Mouse (Mus musculus): ENCODE measurements around the gene Nsun5.

- no peak for TF ChIP-seq MAFK (IDR thresholded peaks at IDR 0.05; ENCODE audit: insufficient read depth, low read depth, low read length)
- TF ChIP-seq ZNF384 (IDR thresholded peaks at IDR 0.05; ENCODE audit: low read depth, low read length): no peak
Measured at GRCm38 (mm10) chr5:135383771-135384170, 14.0 kb downstream of the Nsun5 start.

All from ES-E14 (cell line).